Mouse (Mus musculus) cortical plate, adult 2 months (tissue): ENCODE data around the gene Itih3.

Source experiments
- CTCF ChIP-seq: fragments of 200-500 bp; IDR thresholded peaks from 2 replicates; pipeline ENCODE4 v1.5.1; 2011; ENCODE audit warnings: mild to moderate bottlenecking, control low read depth, low read length; ENCODE audit not compliant: insufficient read depth; ENCODE audit errors: extremely low read depth
- POLR2A ChIP-seq: fragments of 200-500 bp; IDR thresholded peaks from 2 replicates; pipeline ENCODE4 v1.6.1; 2011; ENCODE audit warnings: mild to moderate bottlenecking, low read length, control low read depth; ENCODE audit not compliant: insufficient read depth; ENCODE audit errors: extremely low read depth

DNA sequence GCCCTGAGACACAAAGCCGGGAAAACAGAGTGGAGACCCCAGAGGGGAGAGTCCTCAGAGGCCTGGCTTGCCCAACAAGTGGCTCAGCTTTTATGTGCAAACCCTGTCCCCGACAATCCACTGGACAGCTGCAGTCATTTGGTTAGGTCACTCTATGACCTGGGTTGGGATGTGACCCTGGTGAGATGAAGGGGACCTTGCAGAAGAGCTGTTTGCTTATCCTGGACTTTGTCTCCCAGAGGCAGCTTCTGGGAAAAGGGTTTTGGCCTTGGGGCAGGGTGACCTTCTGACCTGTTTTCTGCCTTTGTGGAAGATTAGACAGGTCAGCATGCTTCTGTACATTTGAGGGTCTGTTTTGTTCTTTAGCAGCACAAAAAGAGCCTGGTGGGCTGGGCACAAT lies 21.2 kb upstream of the Itih3 start:
- TF ChIP-seq CTCF (no peak), POLR2A (no peak)
